Mouse (Mus musculus): ENCODE results near the gene Dnah8. TPM values are rescaled to one million over a fixed set of nuclear protein-coding genes. Genes with fewer than 3 reads are reported as not detected.
A peak's percentile ranks its signal among the peaks of the same experiment; 100 is the strongest.

Gene Dnah8
- total RNA-seq, 1 experiment from 2014 or later, result 10.6 TPM

DNA sequence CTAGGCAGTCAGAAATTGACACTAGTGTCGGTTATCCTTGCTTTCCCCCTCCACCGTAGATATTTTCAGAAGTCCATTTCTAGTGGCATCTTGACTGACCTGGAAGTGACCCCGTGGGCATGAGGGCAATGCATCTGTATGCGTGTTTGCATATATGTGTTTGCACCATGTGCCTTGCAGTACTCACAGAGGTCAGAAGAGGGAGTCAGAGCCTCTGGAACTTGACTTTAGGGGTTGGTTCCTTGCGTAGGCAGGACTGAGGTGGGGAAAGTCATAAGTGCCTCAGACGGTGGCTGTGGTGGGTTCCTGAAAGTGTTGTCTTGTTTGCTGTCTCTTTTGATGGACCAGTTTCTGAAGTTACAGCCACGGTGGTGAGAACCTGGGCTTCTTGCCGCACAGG lies 110.6 kb downstream of the Dnah8 start:
- no peak for ATAC-seq (replicated peaks; ENCODE audit: insufficient number of reproducible peaks, low FRiP score, low TSS enrichment, poor library complexity, severe bottlenecking)

DNA sequence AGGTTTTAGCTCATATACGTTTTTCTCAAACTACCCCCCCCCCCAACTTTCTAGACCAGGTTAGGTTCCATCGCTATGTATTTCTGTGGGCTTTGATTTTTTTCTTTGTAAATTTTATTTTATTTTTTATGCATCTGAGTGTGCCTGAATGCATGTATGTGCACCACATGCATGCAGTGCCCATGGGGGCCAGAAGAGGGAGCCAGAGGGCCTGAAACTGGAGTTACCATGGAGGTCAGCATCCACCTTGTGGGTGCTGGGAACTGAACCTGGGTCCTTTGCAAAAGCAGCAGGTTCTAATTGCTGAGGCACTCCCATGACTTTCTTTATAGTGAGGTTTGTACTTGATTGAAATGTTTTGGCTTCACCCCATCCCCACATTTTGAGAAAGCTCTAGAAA lies 111.3 kb downstream of the Dnah8 start:
- ATAC-seq (replicated peaks; ENCODE audit: insufficient number of reproducible peaks, low FRiP score, low TSS enrichment, poor library complexity, severe bottlenecking), result no peak

DNA sequence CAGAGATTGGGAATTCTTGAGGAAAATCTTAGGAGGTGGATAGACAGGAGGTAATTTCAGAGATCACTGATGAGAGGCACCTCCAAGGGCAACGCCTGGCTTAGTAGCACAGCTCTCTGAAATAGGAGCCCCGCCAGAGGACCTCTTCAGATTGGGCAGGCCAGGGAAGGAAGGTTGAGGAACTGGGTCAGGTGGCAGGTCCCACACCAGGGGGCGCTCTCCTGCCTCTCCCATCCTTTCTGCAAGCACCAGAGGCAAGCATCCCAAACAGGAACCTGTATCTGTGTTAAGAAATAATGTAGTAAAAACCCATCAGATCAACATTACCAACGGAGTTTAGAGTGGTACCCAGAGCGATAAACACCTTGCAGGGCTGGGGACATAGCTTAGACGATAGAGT lies 113.6 kb downstream of the Dnah8 start:
- ATAC-seq (replicated peaks; ENCODE audit: insufficient number of reproducible peaks, low FRiP score, low TSS enrichment, poor library complexity, severe bottlenecking), result no peak

DNA sequence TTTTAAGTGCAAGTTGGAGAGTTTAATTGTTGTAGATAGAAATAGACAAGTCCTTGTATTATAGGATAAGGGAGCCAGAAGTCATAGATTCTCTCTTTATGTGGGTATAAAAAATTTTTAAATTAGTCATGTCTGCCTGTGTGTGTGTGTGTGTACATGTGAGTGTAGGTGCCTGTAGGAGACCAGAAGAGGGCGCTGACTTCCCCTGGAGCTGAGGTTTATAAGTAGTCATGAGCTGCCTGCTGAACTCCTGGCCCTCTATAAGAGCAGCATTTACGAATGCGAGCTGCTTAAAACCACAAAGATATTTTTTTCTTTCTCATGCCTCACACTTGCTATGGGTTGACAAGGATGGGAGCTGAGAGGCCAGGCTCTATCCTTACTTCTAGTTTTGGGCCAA lies 115.6 kb downstream of the Dnah8 start:
- no peak for ATAC-seq (replicated peaks; ENCODE audit: insufficient number of reproducible peaks, low FRiP score, low TSS enrichment, poor library complexity, severe bottlenecking)

DNA sequence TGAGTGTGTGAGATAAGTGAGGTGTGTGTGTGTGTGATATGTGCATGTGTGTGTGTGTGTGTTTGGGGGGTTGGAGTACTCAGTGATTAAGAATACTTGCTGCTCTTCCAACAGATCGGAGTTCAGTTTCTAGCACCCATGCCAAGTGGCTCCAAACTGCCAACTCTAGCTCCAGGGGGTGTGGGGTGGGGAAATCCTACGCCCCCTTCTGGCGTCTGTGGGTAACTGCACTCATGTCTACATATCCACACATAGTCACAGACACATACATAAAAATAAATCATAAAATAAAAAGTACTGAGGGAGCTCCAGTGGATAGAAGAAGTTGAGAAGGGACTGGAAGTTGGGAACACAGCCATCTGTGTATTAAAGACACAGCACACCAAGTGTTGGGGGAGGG lies 119.8 kb downstream of the Dnah8 start:
- no peak for ATAC-seq (replicated peaks; ENCODE audit: insufficient number of reproducible peaks, low FRiP score, low TSS enrichment, poor library complexity, severe bottlenecking)

DNA sequence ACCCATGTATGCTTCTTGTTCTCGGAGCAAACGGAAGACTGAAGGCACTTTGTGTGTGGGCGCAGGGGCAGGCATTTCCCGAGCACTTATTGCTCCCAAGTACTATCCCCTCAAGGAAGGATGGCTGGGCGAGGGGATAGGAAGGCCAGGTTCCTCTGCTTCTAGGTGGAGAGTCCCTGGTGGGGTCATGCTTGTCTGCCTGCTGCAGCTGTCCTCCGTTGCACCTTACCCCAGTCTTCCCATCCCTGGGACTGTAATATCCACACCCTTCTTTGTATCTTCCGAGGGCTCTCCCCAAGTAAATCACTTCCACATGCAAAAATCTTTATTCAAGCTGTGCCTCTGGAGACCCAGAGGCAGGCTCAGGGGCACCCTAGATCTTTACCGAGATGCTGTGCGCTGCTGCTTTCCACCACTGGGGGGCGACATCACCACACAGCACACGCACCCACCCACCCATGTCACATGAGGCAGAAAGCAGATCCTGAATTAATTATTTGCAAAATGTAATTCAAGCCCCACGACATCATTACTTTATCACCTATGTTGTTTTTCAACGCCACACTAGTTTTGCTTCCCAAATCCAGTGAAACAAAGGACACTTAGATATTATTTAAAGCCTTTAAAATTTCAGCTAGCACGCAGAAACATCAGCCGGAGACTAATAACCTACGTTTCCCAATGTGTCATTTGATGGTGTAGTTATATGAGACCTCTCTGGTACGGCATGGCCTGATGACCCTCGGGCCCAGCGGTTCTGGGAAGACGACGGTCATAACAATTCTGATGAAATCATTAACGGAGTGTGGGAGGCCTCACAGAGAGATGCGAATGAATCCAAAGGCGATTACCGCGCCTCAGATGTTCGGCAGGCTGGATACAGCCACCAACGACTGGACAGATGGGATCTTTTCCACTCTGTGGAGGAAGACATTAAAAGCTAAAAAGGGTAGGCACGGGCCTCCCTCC lies 122.2 kb downstream of the Dnah8 start:
- ATAC-seq (replicated peaks; ENCODE audit: insufficient number of reproducible peaks, low FRiP score, low TSS enrichment, poor library complexity, severe bottlenecking), result 0 out of 2 replicates have a peak, but pooled peaks have one; percentile 53

DNA sequence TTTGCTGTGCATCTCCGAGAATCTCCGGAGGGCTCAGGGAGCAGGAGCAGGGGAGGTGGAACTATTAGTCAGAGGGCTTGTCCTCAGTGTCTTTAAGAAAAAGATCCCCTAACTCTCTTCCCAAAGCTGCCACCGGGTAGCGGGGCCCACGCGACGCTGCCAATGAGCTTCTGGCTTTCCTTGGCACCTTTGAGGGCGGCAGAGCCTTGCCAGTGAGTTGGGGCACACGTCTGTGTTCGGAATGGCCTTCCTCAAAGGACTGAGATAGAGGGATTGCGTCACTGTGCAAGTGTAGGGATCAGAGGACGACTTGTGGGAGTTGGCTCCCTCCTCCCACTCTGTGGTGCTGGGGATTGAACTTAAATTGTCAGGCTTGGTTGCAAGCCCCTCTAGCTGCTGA lies 125.2 kb downstream of the Dnah8 start:
- no peak for ATAC-seq (replicated peaks; ENCODE audit: insufficient number of reproducible peaks, low FRiP score, low TSS enrichment, poor library complexity, severe bottlenecking)

DNA sequence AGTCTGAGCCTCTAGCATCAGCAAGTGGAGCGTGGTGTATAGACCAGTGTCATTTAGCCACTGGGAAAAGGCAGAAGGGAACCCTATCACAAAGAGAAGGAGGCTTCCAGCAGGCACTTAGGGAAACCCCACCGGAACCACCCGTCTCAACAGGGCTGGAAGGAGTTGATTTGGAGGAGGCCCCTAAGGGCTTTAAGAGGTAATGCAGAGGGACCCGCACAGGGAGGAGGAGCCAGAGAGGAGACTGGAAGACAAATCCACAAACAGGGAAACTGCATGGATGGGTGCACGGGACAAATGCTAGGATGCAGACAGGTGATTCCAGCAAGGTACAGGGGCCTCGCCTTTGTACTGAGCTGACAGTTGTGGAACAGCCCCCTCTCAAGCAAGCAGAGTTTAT lies 126.1 kb downstream of the Dnah8 start:
- no peak for ATAC-seq (replicated peaks; ENCODE audit: insufficient number of reproducible peaks, low FRiP score, low TSS enrichment, poor library complexity, severe bottlenecking)

DNA sequence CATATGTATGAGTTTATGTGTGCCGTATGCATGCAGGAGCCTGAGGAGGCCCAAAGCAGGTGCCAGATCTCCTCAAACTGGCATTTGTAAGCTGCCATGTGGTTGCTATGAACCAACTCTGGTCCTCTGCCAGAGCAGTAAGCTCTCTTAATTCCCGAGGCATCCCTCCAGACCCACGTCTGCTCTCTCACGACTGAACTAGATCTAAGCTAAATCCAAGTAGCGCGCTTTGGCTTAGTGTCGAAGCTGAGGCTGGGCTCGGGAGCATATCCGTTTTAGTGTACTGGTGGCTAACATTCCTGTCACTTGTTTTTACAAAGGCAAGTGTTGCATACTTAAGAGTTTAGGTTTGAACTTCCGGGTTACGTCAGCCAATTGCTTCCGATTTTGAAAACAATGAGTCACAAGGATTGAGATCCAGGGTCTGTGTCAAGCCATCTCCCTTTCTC lies 128.2 kb downstream of the Dnah8 start:
- ATAC-seq (replicated peaks; ENCODE audit: insufficient number of reproducible peaks, low FRiP score, low TSS enrichment, poor library complexity, severe bottlenecking), result no peak

DNA sequence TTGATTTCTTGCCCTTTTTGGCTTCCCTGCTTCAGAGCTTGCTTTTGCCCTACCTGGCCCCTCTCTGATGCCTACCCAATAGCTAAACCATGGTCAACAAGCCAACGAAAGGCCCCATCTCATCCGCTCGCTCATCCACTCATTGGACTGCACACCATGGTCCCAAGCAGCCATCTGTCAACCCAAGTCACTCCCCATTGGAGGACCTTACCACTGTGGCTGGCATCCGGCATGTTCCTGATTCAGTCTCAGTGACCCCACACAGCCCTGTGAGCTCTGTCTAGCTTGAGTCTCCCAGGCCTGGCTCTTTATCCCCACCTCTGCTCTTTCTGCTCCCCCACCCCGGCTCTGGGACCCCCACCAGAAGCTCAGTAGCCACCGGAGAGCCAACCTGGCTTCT lies 129.0 kb downstream of the Dnah8 start:
- ATAC-seq (replicated peaks; ENCODE audit: insufficient number of reproducible peaks, low FRiP score, low TSS enrichment, poor library complexity, severe bottlenecking), result no peak

DNA sequence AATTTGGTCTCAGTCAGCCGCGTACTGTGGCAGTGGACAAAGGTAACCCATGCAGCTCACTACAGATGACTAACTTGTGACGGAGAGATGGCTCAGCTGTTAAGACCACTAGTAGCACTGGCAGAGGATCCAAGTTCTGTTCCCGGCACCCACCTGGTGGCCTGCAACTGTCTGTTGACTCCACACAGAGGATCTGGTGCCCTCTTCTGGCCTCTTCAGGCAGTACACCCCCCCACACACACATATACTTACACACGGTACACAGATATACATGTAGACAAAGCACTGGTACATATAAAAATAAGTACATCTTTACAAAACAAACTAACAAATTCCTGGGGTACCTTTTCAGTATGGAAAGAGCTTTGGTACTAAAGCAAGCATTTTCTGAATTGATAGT lies 132.6 kb downstream of the Dnah8 start:
- no peak for ATAC-seq (replicated peaks; ENCODE audit: insufficient number of reproducible peaks, low FRiP score, low TSS enrichment, poor library complexity, severe bottlenecking)

DNA sequence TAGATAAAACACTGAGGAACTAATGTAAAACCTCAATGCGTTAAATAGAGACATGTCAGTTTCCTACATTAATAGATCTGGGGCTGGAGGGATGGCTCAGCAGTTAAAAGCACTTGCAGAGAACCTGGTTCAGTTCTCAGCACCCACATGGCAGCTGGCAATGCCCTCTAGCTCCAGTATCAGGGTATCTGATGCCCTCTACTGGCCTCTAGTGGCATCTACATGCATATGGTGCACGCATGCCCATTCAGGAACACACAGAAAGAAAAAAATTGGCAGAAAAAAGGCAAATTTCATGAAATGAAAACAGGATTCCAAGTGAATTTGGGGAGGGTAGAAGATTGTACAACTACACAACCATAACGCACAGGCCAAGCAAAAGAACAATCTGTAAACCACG lies 136.2 kb downstream of the Dnah8 start:
- ATAC-seq (replicated peaks; ENCODE audit: insufficient number of reproducible peaks, low FRiP score, low TSS enrichment, poor library complexity, severe bottlenecking), result no peak

DNA sequence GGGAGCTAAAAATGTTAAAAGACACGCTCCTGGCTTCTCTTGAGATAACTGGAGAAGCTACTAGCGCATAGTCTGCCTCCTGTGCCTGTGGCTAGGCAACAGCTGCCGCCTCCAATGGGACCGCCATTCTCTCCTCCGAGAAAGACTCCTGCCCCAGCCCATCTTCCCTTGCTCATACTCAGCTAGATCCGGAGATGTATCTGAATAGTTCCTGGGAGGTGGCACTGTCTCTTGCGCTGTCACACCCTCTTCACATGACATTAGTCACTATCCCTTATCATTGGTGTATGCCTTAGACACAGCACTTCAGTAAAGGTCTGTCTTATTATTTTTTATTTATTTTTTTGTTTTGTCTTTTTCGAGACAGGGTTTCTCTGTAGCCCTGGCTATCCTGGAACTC lies 140.1 kb downstream of the Dnah8 start:
- ATAC-seq (replicated peaks; ENCODE audit: insufficient number of reproducible peaks, low FRiP score, low TSS enrichment, poor library complexity, severe bottlenecking), result no peak

DNA sequence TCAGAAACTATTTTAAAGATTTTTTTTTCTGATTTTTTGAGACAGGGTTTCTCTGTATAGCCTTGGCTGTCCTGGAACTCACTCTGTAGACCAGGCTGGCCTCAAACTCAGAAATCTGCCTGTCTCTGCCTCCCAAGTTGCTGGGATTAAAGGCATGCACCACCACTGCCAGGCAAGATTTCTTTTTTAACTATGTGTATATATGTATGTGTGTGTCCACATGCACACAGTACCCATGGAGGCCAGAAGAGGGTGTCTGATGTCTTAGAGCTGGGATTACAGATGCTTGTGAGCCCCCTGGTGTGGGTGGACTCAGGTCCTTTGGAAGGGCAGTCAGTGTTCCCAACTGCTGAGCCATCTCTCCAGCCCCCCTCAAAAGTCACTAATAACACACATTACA lies 150.3 kb downstream of the Dnah8 start:
- no peak for ATAC-seq (replicated peaks; ENCODE audit: insufficient number of reproducible peaks, low FRiP score, low TSS enrichment, poor library complexity, severe bottlenecking)

DNA sequence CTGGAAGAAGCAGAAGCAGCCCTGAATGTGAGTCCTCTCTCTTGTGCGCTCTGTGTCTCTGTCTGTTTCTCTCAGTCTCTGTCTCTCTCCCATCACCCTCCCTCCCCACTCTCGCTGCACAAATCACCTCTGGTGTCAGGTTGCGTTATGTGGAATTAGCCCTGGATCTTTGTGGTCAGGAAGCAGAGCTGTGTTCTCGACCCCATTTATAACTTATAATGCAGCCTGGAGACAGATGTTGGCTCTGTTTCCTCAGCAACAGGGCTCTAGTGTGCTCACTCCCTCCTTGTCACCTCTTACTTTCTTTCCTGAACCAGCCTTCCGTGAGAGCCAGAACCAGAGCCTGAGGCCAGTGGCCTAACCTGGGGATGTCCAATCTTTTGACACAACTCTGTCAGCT lies 150.9 kb downstream of the Dnah8 start:
- no peak for ATAC-seq (replicated peaks; ENCODE audit: insufficient number of reproducible peaks, low FRiP score, low TSS enrichment, poor library complexity, severe bottlenecking)

DNA sequence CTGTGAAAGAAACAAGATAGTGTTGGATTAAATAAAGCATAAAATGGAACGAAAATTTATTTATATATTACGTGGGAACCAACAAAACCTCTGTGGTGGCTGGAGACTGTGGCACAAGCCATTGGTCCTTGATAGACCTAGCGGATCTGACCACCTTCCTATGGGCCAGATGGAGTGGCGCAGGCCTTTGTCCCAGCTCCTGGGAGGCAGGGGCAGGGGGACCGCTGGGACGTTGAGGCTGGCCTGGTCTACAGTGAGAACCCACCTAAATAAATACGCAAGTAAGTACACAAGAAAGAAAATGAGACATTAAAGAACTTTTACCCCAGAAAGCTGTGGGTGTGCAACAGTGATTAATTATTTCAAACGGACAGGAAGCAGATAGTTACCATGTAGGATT lies 156.9 kb downstream of the Dnah8 start:
- no peak for ATAC-seq (replicated peaks; ENCODE audit: insufficient number of reproducible peaks, low FRiP score, low TSS enrichment, poor library complexity, severe bottlenecking)

DNA sequence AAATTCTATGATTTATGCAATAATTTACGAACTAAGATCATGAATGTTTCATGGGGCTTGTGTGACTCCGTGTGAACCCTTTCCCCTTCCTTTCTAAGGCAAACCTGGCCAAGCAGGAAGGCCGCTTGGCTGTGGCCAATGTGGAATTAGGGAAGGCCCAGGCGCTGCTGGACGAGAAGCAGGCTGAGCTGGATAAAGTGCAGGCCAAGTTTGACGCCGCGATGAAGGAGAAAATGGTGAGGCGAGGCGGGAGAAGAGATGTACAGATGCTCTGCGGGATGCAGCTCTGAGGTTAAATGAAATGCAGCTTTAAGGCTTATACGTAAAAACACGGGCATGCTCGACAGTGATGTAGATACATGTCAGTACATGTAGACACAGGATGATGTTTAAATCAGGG lies 158.1 kb downstream of the Dnah8 start:
- ATAC-seq (replicated peaks; ENCODE audit: insufficient number of reproducible peaks, low FRiP score, low TSS enrichment, poor library complexity, severe bottlenecking), result no peak

DNA sequence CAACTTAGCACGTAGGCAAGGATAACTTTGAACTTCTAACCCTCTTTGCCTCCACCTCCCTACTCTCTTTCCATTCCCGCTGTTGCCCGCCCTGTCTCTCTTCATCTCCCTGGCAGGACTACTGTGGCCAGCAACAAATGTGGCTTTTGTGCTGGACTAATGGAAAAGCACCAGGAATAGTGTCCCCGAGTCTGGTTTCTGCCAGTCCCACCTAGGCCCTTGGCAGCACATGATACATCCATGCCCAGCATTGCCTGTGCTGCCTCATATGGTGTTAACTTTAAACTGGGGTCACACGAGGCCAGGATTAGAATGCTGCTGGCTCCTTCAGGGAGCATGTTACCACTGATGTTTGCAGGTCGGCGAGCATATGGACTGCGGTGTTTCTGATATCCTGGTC lies 164.2 kb downstream of the Dnah8 start:
- ATAC-seq (replicated peaks; ENCODE audit: insufficient number of reproducible peaks, low FRiP score, low TSS enrichment, poor library complexity, severe bottlenecking), result no peak

DNA sequence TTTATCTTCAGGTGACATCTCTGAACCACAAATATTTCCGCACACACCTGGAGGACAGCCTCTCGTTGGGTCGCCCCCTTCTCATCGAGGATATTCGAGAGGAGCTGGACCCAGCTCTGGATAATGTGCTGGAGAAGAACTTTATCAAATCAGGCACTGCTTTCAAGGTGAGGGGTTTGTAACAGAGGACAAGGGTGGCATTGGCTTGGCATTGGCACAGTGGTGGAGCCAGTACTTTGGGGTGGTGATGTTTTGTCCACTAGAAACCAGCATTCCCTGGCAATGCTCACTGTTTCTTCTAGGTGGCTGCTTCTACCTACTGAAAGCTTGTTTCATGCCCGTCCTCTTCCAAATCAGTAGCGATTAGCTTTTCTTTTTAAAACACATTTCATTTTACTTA lies 166.7 kb downstream of the Dnah8 start:
- no peak for ATAC-seq (replicated peaks; ENCODE audit: insufficient number of reproducible peaks, low FRiP score, low TSS enrichment, poor library complexity, severe bottlenecking)

DNA sequence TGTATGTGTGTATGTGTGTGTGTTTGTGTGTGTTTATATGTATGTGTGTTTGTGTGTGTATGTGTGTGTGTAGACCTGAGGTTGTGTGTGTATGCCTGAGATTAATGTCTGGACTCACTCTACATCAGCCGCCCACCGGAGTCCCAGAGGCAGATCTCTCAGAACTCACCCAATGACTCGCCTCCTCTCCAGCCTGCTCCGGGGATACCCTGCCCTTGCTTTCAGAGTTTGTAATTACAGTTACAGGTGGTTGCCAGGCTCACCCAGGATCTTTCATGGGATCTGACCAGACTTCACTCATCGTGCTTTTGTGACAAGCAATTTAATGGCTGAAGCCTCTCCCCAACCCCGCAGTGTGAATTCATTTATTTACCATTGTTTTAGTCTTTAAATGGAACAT lies 168.2 kb downstream of the Dnah8 start:
- ATAC-seq (replicated peaks; ENCODE audit: insufficient number of reproducible peaks, low FRiP score, low TSS enrichment, poor library complexity, severe bottlenecking), result no peak

DNA sequence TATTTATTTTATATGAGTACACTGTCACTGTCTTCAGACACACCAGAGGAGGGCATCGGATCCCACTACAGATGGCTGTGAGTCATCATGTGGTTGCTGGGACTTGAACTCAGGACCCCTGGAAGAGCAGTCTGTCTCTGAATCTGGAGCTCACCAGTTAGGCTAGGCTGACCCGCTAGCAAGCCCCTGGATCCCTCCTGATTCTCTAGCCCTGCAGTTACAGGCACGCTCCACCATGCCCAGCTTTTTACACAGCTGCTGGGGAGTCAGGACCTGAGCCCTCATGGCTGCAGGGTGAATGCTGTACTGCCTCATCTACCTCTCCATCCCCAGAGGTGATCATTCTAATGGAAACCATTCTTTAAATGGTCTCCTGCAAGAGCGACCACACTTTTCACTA lies 172.5 kb downstream of the Dnah8 start:
- ATAC-seq (replicated peaks; ENCODE audit: insufficient number of reproducible peaks, low FRiP score, low TSS enrichment, poor library complexity, severe bottlenecking), result no peak

All from monocyte, adult 5-6 weeks (primary cell).